Mouse (Mus musculus) lung, embryonic 15.5 days (tissue): ENCODE data around the gene Fgfr2. TPM values are rescaled to one million over a fixed set of nuclear protein-coding genes. Genes with fewer than 3 reads are reported as not detected.
A peak's percentile ranks its signal among the peaks of the same experiment; 100 is the strongest.

Source experiments
- ATAC-seq: fragments of 200-750 bp; cut with Nextera tagmentation; 2 replicates; pipeline ENCODE4 v1.8.0; 2017; ENCODE audit warnings: moderate number of reproducible peaks, borderline replicate concordance; ENCODE audit not compliant: low FRiP score, low TSS enrichment; ENCODE audit errors: extremely low read depth
- H3K27ac ChIP-seq: fragments of 300-500 bp; sonication (generic); 2 replicates; pipeline ENCODE4 v1.5.1; 2015; ENCODE audit warnings: moderate library complexity, mild to moderate bottlenecking, inconsistent platforms
- H3K27me3 ChIP-seq: fragments of 300-500 bp; sonication (generic); 2 replicates; pipeline ENCODE4 v1.6.1; 2015; ENCODE audit warnings: inconsistent platforms
- H3K36me3 ChIP-seq: fragments of 300-500 bp; sonication (generic); 2 replicates; pipeline ENCODE4 v1.6.1; 2015; ENCODE audit warnings: inconsistent platforms
- H3K4me1 ChIP-seq: fragments of 300-500 bp; sonication (generic); 2 replicates; pipeline ENCODE4 v1.6.1; 2015; ENCODE audit warnings: inconsistent platforms
- H3K4me2 ChIP-seq: fragments of 300-500 bp; sonication (generic); 2 replicates; pipeline ENCODE4 v1.6.1; 2015; ENCODE audit warnings: inconsistent platforms, mild to moderate bottlenecking, moderate library complexity
- H3K4me3 ChIP-seq: fragments of 300-500 bp; sonication (generic); 2 replicates; pipeline ENCODE4 v1.5.1; 2015; ENCODE audit warnings: mild to moderate bottlenecking, inconsistent platforms
- H3K9ac ChIP-seq: fragments of 300-500 bp; sonication (generic); 2 replicates; pipeline ENCODE4 v1.6.1; 2015; ENCODE audit warnings: inconsistent platforms
- H3K9me3 ChIP-seq: fragments of 300-500 bp; sonication (generic); 2 replicates; pipeline ENCODE4 v1.6.1; 2016; ENCODE audit warnings: inconsistent platforms
- WGBS: fragments of 180-500 bp; shearing (Covaris S2); methylation state at CpG from one replicate; pipeline ENCODE4 v1.1.7; 2015; 5-methylcytosine and 5-hydroxymethylcytosine counted together
- polyA plus RNA-seq: library from polyadenylated mRNA; unstranded; fragments of >200 nt; fragmentation: Nextera tagmentation; extraction: Ambion mirVana; gene quantifications from 2 replicates; pipeline ENCODE4 v1.2.1, GENCODE M21; 2015

Gene Fgfr2
- polyA plus RNA-seq, 1 experiment from 2014 or later, result 160 TPM

DNA sequence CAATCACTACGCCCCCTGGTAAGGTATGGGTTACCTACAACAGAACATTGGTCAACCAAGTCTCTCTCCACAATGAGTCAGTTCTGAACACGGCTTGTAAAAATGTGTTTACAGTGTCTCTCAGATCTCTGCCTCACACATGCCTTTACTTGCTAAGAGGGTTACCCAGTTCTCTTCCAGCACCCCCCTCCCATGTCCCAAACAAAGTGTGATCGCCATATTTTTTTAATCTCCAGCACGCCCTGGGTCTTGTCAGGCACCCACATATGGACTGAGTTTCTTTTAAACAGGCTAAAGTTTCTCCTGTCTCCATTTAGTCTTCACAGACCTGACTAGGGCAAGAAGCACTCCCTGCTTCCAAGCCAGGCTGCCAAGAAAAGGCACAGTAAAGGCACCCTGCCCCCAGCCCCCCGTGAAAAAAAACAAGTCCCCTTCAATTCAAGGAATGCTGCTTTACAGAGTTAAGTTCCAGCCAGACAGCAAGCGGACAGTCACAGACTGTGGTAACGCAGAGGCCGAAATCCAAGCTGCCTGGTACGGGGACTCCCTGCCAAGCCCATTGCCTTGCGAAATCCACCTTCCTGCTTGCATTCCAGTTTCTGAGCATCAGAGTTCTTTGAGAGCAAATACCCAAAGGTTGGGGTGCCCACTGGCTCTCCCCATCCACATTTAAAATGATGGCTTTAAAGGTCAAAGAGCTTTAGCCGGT is 2834.3 kb downstream of the Fgfr2 start:
- peak; percentile 61; the same call in 1 of the 2 replicates for ATAC-seq
- WGBS, result 33% methylated on average over 11 of the region's 11 CpGs
- Histone ChIP-seq H3K4me3 (no peak overlapping the region), H3K4me2 (peak overlapping the region; percentile 33), H3K9ac (no peak overlapping the region), H3K9me3 (no peaks in the 10 kb centered on the region), H3K27me3 (no peaks in the 10 kb centered on the region), H3K36me3 (no peaks in the 10 kb centered on the region), H3K27ac (peak overlapping the region; percentile 71), H3K4me1 (peaks cover 32% of the 10 kb centered on the region)

DNA sequence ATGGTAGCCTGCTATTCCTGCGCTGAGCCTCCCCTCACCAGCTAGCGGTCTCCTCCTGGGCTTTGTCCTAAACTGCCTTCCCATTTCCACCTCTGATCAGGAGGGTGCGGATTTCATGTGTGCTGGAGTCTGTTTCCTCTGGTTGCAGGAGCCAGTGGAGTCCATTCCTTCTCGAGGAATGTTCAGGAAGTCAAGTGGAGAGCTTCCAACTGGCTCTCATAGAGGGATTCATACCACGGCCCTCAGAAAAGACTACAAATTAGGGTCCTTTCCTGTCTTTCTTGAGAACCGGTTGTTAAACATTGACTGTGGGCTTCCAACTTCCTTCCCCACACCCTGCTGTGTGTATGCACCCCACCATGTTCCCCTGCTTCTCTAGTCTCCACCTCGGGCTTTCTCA is 2834.9 kb downstream of the Fgfr2 start:
- H3K9ac ChIP-seq, result no peak overlapping the region
- no peak overlapping the region for H3K4me3 ChIP-seq
- peak overlapping the region; percentile 71 for H3K27ac ChIP-seq
- 0 out of 2 replicates have a peak overlapping the region, but pooled peaks have one; percentile 4 for H3K4me2 ChIP-seq
- 33% methylated on average over 7 of the region's 7 CpGs for whole genome bisulfite sequencing
- H3K27me3 ChIP-seq, result no peaks in the 10 kb centered on the region
- H3K36me3 ChIP-seq, result no peaks in the 10 kb centered on the region
- peak; percentile 25; the same call in 1 of the 2 replicates for ATAC-seq
- H3K4me1 ChIP-seq, result peaks cover 38% of the 10 kb centered on the region
- no peaks in the 10 kb centered on the region for H3K9me3 ChIP-seq

DNA sequence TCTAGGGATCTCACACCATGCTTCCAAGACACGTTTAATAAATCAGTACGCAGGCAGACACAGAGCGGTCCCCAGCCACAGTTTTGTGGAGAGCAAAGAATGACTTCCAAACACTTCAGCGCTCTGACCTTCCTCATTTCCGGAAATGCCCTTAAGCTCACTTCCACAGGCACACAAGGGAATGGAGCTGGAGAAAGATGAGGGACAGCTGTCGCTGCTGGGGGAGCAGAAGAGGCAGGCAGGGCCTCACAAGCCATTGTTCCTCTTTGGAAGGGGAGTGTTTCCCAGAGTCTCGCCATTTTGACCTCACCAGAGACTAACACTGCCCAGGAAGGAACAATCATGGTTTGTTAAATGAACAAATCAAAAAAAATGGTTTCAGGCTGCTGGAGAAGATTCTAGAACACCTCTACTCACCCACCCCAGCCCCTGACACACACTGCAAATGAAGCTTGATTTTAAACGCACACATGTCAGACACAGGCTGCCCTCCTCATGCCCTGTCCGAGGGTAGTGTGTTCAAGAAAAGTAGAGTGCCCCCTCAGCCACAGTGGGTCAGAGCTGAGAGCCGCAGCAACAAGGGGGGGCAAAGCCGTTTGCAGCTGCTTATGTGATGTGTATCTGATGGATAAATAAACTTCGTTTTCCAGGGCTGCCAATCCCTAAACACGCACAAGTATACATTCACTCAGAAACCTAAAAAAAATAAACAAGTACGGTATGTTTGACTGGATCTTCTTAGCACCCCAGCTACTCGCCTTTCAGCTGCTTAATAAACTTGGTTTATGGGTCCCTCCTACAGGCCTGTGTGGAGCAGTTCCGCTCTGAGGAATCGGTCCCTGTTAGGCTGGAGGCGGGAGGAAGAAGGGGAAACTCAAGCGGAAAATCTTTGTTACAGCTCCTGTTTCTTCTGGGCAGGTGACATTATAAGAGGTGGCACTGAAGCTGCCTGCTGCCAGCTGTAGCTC is 2844.1 kb downstream of the Fgfr2 start:
- Histone ChIP-seq H3K9ac (no peak overlapping the region), H3K36me3 (no peaks in the 10 kb centered on the region), H3K27me3 (no peaks in the 10 kb centered on the region), H3K4me1 (peaks cover 31% of the 10 kb centered on the region), H3K9me3 (no peaks in the 10 kb centered on the region), H3K27ac (peak overlapping the region; percentile 84), H3K4me3 (no peak overlapping the region), H3K4me2 (0 out of 2 replicates have a peak overlapping the region, but pooled peaks have one; percentile 22)
- WGBS, result 31% methylated on average over 19 of the region's 19 CpGs
- ATAC-seq, result peak; percentile 80

DNA sequence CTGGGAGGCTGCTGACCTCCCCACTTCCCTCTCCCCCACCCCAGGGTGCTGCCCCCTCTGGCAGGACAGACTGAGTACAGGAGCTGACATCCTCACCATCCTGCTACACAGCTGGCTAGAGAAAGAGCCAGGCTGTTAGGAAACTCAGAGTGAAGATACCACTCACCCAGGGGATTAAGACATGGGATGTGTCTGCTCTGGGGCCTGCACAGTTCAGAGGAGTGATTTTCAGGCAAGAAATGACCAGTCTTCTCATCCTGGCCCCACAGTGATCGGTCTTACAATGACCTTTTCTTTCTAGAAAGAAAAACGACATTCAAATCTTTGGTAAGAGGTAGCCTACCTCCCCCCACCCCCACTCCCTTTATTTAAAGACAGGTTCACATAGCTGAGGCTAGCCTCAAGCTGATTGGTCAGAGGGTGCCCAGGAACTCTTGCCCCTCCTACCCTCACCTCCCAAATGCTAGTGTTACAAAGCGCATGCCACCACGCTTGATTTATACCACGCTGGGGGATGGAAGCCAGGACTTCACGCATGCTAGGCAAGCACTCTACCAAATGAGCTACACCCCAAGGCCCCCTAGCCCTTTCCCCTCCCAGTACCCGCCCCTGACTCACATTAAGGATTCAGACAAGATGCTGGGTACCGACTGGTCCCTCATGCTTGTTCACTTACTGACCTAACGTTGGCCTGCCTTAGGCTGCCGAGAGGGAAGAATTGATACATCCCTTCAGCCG is 2845.0 kb downstream of the Fgfr2 start:
- no peak overlapping the region for H3K9ac ChIP-seq
- peak overlapping the region; percentile 84 for H3K27ac ChIP-seq
- no peaks in the 10 kb centered on the region for H3K9me3 ChIP-seq
- H3K36me3 ChIP-seq, result no peaks in the 10 kb centered on the region
- no peak overlapping the region for H3K4me2 ChIP-seq
- peaks cover 28% of the 10 kb centered on the region for H3K4me1 ChIP-seq
- no peaks in the 10 kb centered on the region for H3K27me3 ChIP-seq
- H3K4me3 ChIP-seq, result no peak overlapping the region
- peak; percentile 37 for ATAC-seq
- 38% methylated on average over 11 of the region's 11 CpGs for WGBS

DNA sequence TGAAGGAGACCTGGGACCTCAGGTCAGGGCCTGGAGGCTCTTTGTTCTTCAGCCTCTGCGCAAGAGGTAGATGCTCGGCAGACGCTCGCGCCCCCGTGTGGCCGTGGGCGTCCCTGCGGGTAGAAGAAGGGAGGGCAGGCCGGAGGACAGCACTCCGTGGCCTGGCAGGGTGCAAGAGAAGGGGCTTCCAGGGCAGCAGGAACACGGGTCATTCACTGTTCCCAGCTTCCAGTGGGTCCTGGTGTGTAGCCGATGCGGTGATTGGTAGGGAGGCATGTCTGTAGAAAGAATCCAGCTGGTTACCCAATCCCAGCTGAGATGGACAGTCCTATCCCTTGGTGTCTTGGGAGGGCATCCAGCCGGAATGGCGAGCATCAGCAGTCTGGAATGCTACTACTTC is 2849.9 kb downstream of the Fgfr2 start:
- 9% methylated on average over 16 of the region's 16 CpGs for WGBS
- Histone ChIP-seq H3K27me3 (no peaks in the 10 kb centered on the region), H3K4me2 (no peak overlapping the region), H3K36me3 (no peaks in the 10 kb centered on the region), H3K4me3 (no peak overlapping the region), H3K9ac (no peak overlapping the region), H3K9me3 (no peaks in the 10 kb centered on the region), H3K27ac (no peak overlapping the region), H3K4me1 (peaks cover 12% of the 10 kb centered on the region; the same call in 1 of the 2 replicates)
- peak; percentile 66 for ATAC-seq

DNA sequence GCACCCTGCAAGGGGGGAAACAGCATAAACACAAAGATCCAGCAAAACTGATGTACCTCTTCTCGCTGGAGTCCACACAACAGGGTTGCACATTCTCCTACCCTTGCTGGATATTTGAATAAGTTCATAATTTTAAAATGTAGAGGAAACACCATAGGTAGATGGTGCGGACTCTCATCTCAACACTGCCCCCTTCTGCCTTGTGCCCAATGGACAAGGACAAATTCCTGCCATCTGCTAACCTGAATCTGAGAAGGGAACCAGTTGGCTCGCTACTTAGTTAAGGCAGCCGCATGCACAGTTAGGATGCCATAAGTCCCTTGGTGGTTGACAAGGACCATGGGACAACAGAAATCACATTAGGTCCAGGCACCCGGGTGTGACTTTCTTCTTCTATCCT is 2852.3 kb downstream of the Fgfr2 start:
- no peaks in the 10 kb centered on the region for H3K27me3 ChIP-seq

DNA sequence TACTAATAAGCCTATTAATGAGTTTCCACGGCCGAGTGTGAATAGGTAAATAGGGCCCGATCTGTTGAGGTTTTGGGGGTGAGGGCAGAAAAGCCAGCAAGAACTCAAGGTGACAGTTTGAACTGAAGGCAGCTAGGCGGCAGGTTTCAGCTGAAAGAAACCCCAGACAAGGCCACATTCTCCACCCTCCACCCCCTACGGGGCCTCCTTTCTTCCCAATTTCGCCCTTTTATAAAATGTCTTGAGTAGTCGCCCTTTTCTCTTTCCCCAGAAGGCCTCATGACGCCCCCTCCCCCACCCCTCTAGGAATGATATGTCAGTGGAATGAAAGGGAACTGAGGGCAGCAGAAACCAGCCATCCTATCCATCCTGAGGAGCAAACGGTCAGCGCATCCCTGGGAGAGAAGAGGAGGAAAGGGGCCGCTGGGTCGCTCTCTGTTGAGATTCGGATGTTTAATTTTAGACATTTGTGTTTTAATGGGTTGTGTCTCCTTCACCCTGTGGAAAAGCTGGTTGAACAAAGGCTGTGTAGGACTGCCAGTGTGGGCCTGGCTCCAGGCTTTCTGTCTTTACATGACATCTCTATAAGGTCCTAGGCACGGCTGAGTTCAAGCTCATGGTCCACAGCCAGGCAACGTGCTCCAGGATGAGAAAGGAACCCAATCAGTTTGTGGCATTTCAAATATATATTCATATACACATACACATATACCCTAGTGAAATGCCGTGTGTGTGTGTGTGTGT is 2853.9 kb downstream of the Fgfr2 start:
- H3K4me2 ChIP-seq, result no peak overlapping the region
- peaks cover 9% of the 10 kb centered on the region; the same call in 1 of the 2 replicates for H3K4me1 ChIP-seq
- H3K36me3 ChIP-seq, result no peaks in the 10 kb centered on the region
- no peak overlapping the region for H3K4me3 ChIP-seq
- WGBS, result 62% methylated on average over 16 of the region's 16 CpGs
- no peak for ATAC-seq
- H3K9me3 ChIP-seq, result no peaks in the 10 kb centered on the region
- H3K27ac ChIP-seq, result no peak overlapping the region
- no peak overlapping the region for H3K9ac ChIP-seq
- H3K27me3 ChIP-seq, result no peaks in the 10 kb centered on the region

More for the DNA sequence above, 2852.3 kb downstream of the Fgfr2 start:
- ATAC-seq, result no peak
- Histone ChIP-seq H3K4me3 (no peak overlapping the region), H3K36me3 (no peaks in the 10 kb centered on the region), H3K4me1 (peaks cover 9% of the 10 kb centered on the region; the same call in 1 of the 2 replicates), H3K9ac (no peak overlapping the region), H3K9me3 (no peaks in the 10 kb centered on the region), H3K27ac (no peak overlapping the region), H3K4me2 (no peak overlapping the region)
- 89% methylated on average over 5 of the region's 5 CpGs for WGBS

DNA sequence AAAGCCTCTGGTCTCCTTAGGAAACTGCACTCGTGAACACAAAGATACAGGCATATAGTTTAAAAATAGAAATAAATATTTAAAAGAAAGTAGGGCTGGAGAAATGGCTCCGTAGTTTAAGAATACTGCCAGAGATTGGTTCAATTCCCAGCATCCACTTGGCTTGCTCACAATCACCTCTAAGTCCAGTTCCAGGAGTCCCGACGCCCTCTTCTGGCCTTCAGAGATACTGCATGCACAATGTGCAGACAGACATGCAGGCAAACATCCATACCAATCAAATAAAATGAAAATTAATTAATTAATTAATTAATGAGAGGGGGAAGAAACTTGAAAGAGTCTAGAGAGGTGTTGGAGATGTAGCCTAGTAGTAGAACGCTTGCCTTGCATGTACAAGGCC is 2856.1 kb downstream of the Fgfr2 start:
- H3K4me2 ChIP-seq, result peak overlapping the region; percentile 72; the same call in 1 of the 2 replicates
- no peaks in the 10 kb centered on the region for H3K27me3 ChIP-seq
- H3K9me3 ChIP-seq, result no peaks in the 10 kb centered on the region
- 39% methylated on average over 5 of the region's 5 CpGs for WGBS
- H3K4me1 ChIP-seq, result peaks cover 3% of the 10 kb centered on the region; the same call in 1 of the 2 replicates
- H3K9ac ChIP-seq, result no peak overlapping the region
- peak overlapping the region; percentile 95; the same call in 1 of the 2 replicates for H3K27ac ChIP-seq
- no peak for ATAC-seq
- no peak overlapping the region for H3K4me3 ChIP-seq
- H3K36me3 ChIP-seq, result no peaks in the 10 kb centered on the region

DNA sequence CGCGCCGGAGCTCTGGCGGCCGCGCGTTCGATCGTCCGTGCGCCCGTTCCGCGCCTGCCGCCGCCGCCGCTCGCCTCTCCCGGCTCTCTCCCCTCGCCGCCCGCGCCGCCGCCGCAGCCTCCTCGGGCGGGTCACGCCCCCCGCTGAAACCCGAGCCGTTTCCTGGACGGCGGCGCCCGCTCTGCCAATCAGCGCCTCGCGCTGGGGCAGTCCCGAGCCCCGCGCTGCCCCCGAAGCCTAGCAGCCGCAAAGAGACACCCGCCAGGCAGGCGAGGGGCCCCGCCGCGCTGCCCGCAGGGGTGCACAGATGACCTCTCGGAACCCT is 2857.0 kb downstream of the Fgfr2 start:
- Histone ChIP-seq H3K9me3 (no peaks in the 10 kb centered on the region), H3K36me3 (0 out of 2 replicates have a peak, but pooled peaks cover 3% of the 10 kb centered on the region), H3K9ac (peak overlapping the region; percentile 77), H3K4me2 (peak overlapping the region; percentile 72), H3K4me1 (peaks cover 11% of the 10 kb centered on the region), H3K27ac (peak overlapping the region; percentile 95), H3K4me3 (peak overlapping the region; percentile 75), H3K27me3 (no peaks in the 10 kb centered on the region)
- under 1% methylated on average over 47 of the region's 52 CpGs for WGBS
- ATAC-seq, result peak; percentile 92

DNA sequence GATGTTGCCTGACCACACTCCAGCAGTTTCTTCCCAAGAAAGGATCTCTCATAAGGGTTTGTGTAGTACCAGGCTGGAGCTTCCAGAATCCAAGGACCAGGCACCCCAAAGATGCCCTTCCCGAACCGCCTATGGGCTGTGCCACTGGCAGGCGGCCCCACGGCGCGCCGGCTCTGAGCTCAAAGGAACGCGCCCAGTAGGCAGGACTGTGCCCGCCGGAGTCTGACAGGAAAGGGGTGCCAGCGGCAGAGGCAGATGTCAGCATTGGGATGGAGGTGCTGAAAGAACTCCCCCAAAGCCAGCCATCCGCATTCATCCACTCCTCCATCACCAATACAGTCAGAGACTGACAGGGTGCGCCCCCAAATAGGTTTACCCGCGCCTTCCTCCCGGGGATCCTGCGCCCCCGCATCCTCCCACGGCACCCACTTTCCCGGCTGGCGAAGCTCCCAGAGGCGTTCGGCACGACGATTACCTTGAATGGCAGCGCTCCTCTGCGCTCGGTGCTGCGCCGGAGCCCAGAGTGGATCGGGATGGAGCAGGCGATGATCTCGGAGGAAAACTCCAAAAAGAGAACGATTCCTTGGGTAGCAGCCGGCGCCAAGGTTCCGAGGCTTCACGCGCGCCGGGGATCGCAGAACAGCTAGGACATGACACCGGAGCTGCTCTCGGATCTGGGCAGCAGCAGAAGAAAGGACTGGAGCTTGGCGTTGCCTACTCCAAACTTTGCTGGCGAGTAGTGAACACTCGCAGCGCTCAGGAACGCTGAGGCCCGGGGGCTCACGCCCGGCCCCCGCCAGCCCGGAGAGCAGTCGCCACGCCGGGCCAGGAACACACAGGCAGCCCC is 2857.6 kb downstream of the Fgfr2 start:
- Histone ChIP-seq H3K27ac (peak overlapping the region; percentile 95), H3K4me2 (peak overlapping the region; percentile 72), H3K9ac (peak overlapping the region; percentile 77), H3K4me1 (peaks cover 15% of the 10 kb centered on the region), H3K36me3 (0 out of 2 replicates have a peak, but pooled peaks cover 3% of the 10 kb centered on the region), H3K27me3 (no peaks in the 10 kb centered on the region), H3K4me3 (peak overlapping the region; percentile 75), H3K9me3 (no peaks in the 10 kb centered on the region)
- ATAC-seq, result peak; percentile 56
- under 1% methylated on average over 51 of the region's 58 CpGs for WGBS
